In genomic region chr1:157323091-157323490, GRCm38 (mm10) we compare ENCODE assay signal across 22 mouse cellular contexts.
DNase-seq lines count a peak whose midpoint lies in the region; ATAC-seq and TF ChIP-seq lines count a peak whose summit lies in the region.
"Had no signal": no experiment of that assay in that cellular context is flagged by ENCODE, and none has a peak within 500 bp of the region (broad histone marks: within the 10 kb centered on the region; RNA-seq: fewer than 3 reads in every experiment).

No protein-coding gene starts in this region.

- H3K4me2 ChIP-seq in intestine, embryonic 15.5 days (replicated peaks), result no peak overlapping the region
- H3K4me2 ChIP-seq in intestine, embryonic 16.5 days (ENCODE audit: low read depth, low read length), result no peak overlapping the region
- no peak overlapping the region for H3K4me2 ChIP-seq in intestine, postnatal 0 days (replicated peaks; ENCODE audit: low read depth)

- H3K36me3 ChIP-seq in intestine, embryonic 15.5 days, result no peaks in the 10 kb centered on the region
- H3K36me3 ChIP-seq in intestine, embryonic 16.5 days (ENCODE audit: control insufficient read depth, insufficient read depth, low read length), result no peaks in the 10 kb centered on the region
- no peaks in the 10 kb centered on the region for H3K36me3 ChIP-seq in intestine, postnatal 0 days (ENCODE audit: control insufficient read depth, insufficient read depth)
- H3K36me3 ChIP-seq: G1E had no signal

- no peak for TF ChIP-seq POLR2A in lung, adult 2 months (IDR thresholded peaks at IDR 0.05; ENCODE audit: borderline replicate concordance, extremely low read depth, low read depth, low read length)

- peak; percentile 89 for ATAC-seq in intestine, embryonic 15.5 days
- ATAC-seq in intestine, embryonic 16.5 days, result peak; percentile 99
- peak; percentile 98 for ATAC-seq in intestine, postnatal 0 days
- ATAC-seq: activated CD4-positive, CD25-positive, alpha-beta regulatory T cell, adult 4 months; CD4-positive, CD25-positive, alpha-beta regulatory T cell, adult 4 months; Patski had no signal

- H3K9me3 ChIP-seq in intestine, embryonic 15.5 days, result no peaks in the 10 kb centered on the region
- H3K9me3 ChIP-seq in intestine, embryonic 16.5 days (ENCODE audit: control insufficient read depth, low read length), result no peaks in the 10 kb centered on the region
- H3K9me3 ChIP-seq in intestine, postnatal 0 days (ENCODE audit: control insufficient read depth), result no peaks in the 10 kb centered on the region
- H3K9me3 ChIP-seq: G1E had no signal

- DNase-seq in gastrocnemius, postnatal 25 days, result no peak
- no peak for DNase-seq in lung, adult 2 months
- no peak for DNase-seq in adrenal gland, adult (ENCODE audit: inconsistent age in 2 of 2, low spot score in 1 of 2)
- DNase-seq: adrenal gland, adult 2 months; adrenal gland, adult 8-10 months; adrenal gland, postnatal 10 days; adrenal gland, postnatal 14 days; adrenal gland, postnatal 25 days; adrenal gland, postnatal 36 days; B cell, adult 2 months; cerebellum, adult 11 months; cerebellum, adult 11-12 months; cerebellum, adult 18-20 months; cerebellum, adult 2 months had no signal

- no peaks in the 10 kb centered on the region for H3K4me1 ChIP-seq in intestine, embryonic 15.5 days (replicated peaks)
- H3K4me1 ChIP-seq in intestine, embryonic 16.5 days (ENCODE audit: control insufficient read depth, insufficient read depth, low read length), result no peaks in the 10 kb centered on the region
- no peaks in the 10 kb centered on the region for H3K4me1 ChIP-seq in intestine, postnatal 0 days (replicated peaks; ENCODE audit: control insufficient read depth, insufficient read depth, low read length)
- H3K4me1 ChIP-seq in lung, adult 2 months (ENCODE audit: control insufficient read depth, insufficient read depth, low read length), result no peaks in the 10 kb centered on the region

- WGBS in intestine, embryonic 15.5 days, result 85% methylated on average over 1 of the region's 1 CpGs
- 73% methylated on average over 1 of the region's 1 CpGs for WGBS in intestine, embryonic 16.5 days
- 54% methylated on average over 1 of the region's 1 CpGs for WGBS in intestine, postnatal 0 days
- WGBS in lung, adult 2 months, result 97% methylated on average over 1 of the region's 1 CpGs

- H3K27ac ChIP-seq in intestine, embryonic 15.5 days, result no peak overlapping the region
- H3K27ac ChIP-seq in intestine, embryonic 16.5 days (ENCODE audit: low read length), result no peak overlapping the region
- H3K27ac ChIP-seq in intestine, postnatal 0 days (ENCODE audit: low read depth, low read length), result no peak overlapping the region

- TF ChIP-seq CTCF in intestine, postnatal 0 days (IDR thresholded peaks at IDR 0.05; ENCODE audit: low read depth), result no peak
- TF ChIP-seq CTCF in lung, adult 2 months (IDR thresholded peaks at IDR 0.05; ENCODE audit: insufficient read depth, low read length), result no peak

- H3K27me3 ChIP-seq in intestine, embryonic 15.5 days (replicated peaks), result no peaks in the 10 kb centered on the region
- no peaks in the 10 kb centered on the region for H3K27me3 ChIP-seq in intestine, embryonic 16.5 days (replicated peaks; ENCODE audit: control insufficient read depth, insufficient read depth, low read length)
- no peaks in the 10 kb centered on the region for H3K27me3 ChIP-seq in intestine, postnatal 0 days (replicated peaks; ENCODE audit: control insufficient read depth, insufficient read depth, low read length)
- H3K27me3 ChIP-seq: CH12.LX, Patski had no signal

- no peak overlapping the region for H3K4me3 ChIP-seq in intestine, embryonic 15.5 days (replicated peaks)
- H3K4me3 ChIP-seq in intestine, embryonic 16.5 days (ENCODE audit: low read length), result no peak overlapping the region
- H3K4me3 ChIP-seq in intestine, postnatal 0 days (ENCODE audit: low read depth, low read length), result no peak overlapping the region
- H3K4me3 ChIP-seq in lung, adult 2 months (replicated peaks; ENCODE audit: extremely low read depth, low read depth, low read length), result no peak overlapping the region

- no peak overlapping the region for H3K9ac ChIP-seq in intestine, embryonic 15.5 days
- H3K9ac ChIP-seq in intestine, embryonic 16.5 days (ENCODE audit: low read depth, low read length), result no peak overlapping the region
- H3K9ac ChIP-seq in intestine, postnatal 0 days (ENCODE audit: low read depth, low read length), result no peak overlapping the region
